Comparison of ENCODE assay signal across 25 mouse cellular contexts in the genomic region with DNA sequence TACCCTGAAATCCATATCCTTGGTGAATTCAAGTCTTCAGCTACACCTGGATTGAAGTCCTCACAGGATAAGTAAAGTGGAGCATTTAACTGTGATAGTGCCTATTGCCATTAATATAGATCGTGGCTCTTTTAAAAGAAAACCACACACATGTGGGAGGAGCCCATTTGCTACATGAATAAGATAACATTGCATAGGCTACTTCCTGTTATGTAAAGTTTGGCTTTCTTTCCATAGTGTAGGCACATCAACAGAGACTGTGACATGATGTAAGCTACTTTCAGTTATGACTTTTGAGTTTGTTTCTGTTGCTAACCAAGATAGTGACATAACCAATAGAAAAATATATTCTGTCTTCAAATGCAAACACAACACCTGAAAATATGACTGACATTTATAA.
"Had no signal": no experiment of that assay in that cellular context is flagged by ENCODE, and none has a peak within 500 bp of the region (broad histone marks: within the 10 kb centered on the region; RNA-seq: fewer than 3 reads in every experiment).

No protein-coding gene starts in this region.

- H3K9me3 ChIP-seq: heart, embryonic 15.5 days; hindbrain, embryonic 13.5 days; hindbrain, embryonic 15.5 days; intestine, embryonic 15.5 days; limb, embryonic 13.5 days; limb, embryonic 15.5 days; liver, embryonic 12.5 days had no signal

- DNase-seq: gastrocnemius, postnatal 14 days; gastrocnemius, postnatal 36 days; heart, adult 11 months; heart, adult 2 months; heart, postnatal 14 days; heart, postnatal 36 days; kidney, adult 18-20 months; kidney, adult 8-10 months; kidney, postnatal 10 days; kidney, postnatal 25 days; kidney, postnatal 4 days; layer of hippocampus, adult 9-11 months; layer of hippocampus, postnatal 36 days; left cerebral cortex, postnatal 4 days had no signal

- H3K27ac ChIP-seq: heart, adult 2 months; heart, embryonic 13.5 days; heart, embryonic 15.5 days; hindbrain, embryonic 13.5 days; hindbrain, embryonic 15.5 days; intestine, embryonic 15.5 days; limb, embryonic 13.5 days; limb, embryonic 15.5 days; liver, embryonic 12.5 days; liver, embryonic 14.5 days had no signal

- ATAC-seq: intestine, embryonic 15.5 days; intestine, postnatal 0 days; liver, embryonic 12.5 days had no signal

- H3K36me3 ChIP-seq: heart, embryonic 13.5 days; heart, embryonic 15.5 days; hindbrain, embryonic 13.5 days; hindbrain, embryonic 15.5 days; intestine, embryonic 15.5 days; limb, embryonic 13.5 days; limb, embryonic 15.5 days; liver, embryonic 12.5 days had no signal

- H3K9ac ChIP-seq: heart, embryonic 13.5 days; heart, embryonic 15.5 days; hindbrain, embryonic 13.5 days; hindbrain, embryonic 15.5 days; intestine, embryonic 15.5 days; limb, embryonic 13.5 days; limb, embryonic 15.5 days; liver, embryonic 12.5 days; liver, embryonic 14.5 days had no signal

- H3K4me1 ChIP-seq: heart, embryonic 13.5 days; heart, embryonic 15.5 days; hindbrain, embryonic 13.5 days; hindbrain, embryonic 15.5 days; intestine, embryonic 15.5 days; limb, embryonic 15.5 days; liver, embryonic 12.5 days had no signal

- H3K4me3 ChIP-seq: heart, adult 2 months; heart, embryonic 13.5 days; heart, embryonic 15.5 days; hindbrain, embryonic 13.5 days; hindbrain, embryonic 15.5 days; intestine, embryonic 15.5 days; limb, embryonic 13.5 days; limb, embryonic 15.5 days; liver, embryonic 12.5 days had no signal

- H3K27me3 ChIP-seq: heart, embryonic 13.5 days; heart, embryonic 15.5 days; hindbrain, embryonic 13.5 days; hindbrain, embryonic 15.5 days; intestine, embryonic 15.5 days; limb, embryonic 13.5 days; limb, embryonic 15.5 days; liver, embryonic 12.5 days had no signal

- H3K4me2 ChIP-seq: heart, embryonic 11.5 days; heart, embryonic 13.5 days; heart, embryonic 15.5 days; hindbrain, embryonic 13.5 days; hindbrain, embryonic 15.5 days; intestine, embryonic 15.5 days; limb, embryonic 13.5 days; limb, embryonic 15.5 days; liver, embryonic 12.5 days had no signal
